Mouse (Mus musculus) telencephalon, adult 2 months (tissue): ENCODE data around the gene Fam241a.

ENCODE experiments used
- DNase-seq: peaks from one replicate; pipeline ENCODE4 v3.0.0-alpha.2; 2011; ENCODE audit warnings: low read depth, low spot score

The Fam241a gene

DNA sequence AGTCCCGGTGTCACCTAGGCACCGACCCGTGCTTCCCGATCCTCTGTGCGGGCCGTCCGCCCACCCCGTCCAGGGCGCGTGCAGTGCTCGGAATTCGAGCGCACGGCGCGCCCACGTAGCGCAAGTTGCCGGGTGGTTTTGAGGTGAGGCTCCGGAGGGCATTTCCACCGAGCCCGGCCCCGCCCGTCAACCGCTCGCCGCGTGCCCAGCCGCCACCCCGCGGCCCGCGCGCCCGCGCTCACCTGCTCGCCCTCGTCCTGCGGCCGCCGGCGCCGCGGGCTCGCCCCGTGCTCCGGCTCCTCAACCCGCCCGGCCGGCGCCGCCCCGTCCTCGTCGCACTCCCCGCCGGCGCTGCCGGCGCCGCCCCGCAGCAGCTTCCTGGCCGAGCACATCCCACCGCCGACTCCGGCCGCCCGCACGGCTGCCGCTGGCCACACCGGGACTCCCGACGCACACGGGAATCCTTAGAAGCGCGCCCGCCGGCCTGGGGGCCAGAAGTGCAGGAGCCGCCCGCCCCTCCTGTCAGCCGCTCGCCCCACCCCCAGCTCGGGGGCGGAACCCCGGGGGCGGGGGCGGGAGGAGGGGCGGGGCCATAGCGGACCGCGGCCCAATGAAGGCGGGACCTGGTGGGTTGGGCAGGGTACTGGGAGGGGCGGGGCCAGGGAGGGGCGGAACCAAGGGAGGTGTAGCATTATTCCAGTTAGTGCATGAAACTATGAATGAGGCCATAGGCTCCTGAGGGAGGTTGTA lies at the start of gene Fam241a:
Fam241a (minus strand) TSS at position 533 of the 750 bp plus-strand sequence.
- peak; percentile 38 for DNase-seq

DNA sequence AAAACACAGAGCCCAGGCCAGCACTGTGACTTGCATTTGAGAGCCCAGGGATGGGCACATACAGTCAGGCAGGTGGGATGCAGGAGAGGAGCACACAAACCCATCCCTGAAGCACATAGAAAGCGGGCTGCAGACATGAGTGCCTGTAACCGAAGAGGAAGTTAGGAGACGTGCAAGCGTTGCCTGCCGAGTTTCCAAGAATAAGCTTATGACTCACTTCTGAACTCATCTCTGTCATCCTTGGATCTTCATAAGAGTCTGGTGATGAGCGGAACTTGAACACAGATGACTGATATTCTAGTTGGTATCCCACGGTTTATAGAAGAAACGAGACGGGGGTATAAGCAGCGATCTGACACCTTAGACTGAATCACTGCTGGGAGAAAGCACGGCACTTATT lies 36.3 kb upstream of the Fam241a start:
- peak; percentile 36 for DNase-seq

DNA sequence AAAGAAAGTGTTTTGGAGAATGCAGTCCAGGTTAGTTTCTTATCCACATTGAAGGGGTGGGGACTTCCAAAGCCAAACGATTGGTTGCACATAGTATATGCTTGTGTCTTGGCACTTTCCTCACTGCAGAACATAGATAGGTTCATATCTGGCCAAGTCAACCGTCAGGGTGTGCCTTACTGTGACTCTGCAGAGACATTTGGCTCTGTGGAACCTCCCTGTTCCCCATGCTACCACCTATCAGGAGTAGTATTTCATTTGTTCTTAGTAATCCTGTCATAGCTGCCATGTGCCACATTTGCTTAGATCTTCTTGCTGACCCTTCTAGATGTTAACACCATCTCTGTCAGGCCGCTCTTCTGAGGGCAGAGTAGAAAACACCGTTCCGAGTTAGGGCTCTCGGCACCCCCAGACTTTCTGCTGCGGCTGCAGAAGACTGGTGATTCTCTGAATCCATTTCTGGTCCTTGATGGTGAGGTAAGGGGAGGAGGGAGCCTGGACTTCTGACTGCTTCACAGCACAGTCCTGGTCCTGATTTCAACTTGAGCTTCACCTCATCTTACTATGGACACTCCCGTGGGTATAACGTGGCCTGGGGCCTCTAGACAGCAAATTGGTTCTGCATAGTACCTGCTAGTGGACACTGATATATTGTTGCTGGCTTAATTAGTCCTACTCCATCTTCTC lies 34.3 kb upstream of the Fam241a start:
- DNase-seq = no peak

DNA sequence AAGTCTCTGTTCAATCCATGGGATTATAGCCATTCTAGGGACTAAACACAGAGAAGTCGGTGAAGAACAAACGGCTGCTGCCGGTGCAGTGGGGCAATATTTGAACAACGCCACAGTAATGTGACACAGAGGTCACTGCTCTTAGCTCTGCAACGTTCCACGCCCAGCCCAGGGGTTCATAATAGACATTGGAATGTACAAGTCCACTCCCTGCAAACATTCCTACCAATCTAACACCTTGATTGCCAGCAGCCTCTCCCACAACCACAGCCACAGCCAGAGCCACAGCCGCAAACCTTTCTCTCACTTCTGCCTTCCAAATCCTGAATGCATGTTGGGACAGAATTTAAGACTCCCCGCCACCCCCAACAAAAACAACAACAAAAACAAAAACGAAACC lies 33.8 kb upstream of the Fam241a start:
- no peak for DNase-seq

DNA sequence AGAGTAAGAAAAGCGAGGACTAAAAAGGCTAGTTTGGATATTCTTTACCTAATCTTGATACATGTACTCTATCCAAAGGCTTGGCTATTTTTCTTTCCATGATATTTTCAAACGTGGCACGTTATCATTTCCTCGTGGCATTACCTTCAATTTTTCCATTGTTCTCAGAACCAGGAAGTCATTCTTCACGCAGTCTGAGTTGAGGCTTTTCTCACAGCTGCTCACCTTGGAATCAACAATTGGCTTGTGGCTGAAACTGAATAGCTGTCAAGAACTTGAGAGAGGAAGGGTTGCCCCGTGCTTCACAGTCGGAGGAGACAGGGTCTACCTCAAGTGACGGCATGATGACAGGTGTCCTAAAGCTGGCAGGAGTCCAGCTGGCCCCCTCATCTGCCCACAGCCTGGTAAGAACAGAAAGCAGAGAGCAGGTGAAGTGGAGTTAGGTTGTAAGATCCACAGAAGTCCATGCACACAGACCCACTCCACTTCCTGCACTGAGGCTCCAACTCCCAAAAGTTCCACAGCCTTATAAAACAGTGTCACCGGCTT lies 30.6 kb upstream of the Fam241a start:
- no peak for DNase-seq

DNA sequence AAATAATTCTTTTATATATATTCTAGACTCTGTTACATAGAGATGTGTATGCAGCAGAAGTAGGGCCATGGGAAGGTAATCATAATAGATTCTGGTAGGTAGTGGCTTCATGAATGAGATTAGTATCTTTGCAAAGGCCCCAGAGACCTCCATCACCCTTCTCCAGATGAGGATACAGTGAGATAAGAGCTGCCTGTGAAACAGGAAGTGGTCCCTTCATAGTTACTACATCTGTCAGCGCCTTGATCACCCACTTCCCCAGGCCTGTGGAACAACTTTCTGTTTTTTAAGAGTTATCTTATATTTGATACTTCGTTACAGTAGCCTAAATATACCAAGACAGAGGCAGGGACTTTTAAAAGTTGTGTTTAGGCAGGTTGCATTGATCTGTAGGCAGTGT lies 28.3 kb upstream of the Fam241a start:
- no peak for DNase-seq

DNA sequence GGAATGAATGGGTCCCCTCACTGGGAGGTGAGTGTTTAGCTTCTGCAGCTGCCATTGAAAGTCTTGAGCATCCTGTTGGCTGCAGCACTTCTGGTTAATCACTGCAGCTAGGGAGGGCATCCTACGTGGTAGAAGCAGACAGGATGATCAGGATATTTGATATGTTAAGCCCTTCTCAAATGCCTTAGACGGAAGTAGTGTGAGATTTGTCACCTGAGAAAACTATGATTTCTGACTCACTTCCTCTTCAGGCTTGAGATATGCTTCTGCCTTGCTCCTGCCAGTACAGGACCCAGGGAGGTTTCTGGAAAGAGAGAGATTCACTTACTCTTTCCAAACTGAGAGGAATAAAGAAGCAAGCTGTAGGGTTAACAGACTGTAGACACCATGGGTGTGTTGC lies 27.1 kb upstream of the Fam241a start:
- DNase-seq = no peak

DNA sequence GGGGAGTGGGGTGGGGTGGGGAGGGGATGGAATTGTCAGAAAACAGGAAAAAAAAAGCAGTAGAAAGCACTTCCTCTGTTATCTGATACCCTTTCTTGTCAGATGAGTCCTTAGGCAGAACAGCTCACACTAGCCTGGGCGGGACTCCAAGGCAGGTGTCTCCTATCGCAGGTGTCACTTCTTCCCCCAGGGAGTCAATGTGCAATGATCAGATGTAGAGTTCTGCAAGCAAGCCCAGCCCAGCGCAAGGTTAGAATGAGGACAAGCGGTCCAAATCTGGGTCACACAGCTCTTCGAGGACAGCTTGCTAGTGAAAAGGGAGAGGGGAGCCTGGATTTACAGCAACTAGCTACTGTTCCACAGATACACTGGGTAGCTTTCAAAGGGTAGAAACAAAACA lies 26.0 kb upstream of the Fam241a start:
- no peak for DNase-seq

DNA sequence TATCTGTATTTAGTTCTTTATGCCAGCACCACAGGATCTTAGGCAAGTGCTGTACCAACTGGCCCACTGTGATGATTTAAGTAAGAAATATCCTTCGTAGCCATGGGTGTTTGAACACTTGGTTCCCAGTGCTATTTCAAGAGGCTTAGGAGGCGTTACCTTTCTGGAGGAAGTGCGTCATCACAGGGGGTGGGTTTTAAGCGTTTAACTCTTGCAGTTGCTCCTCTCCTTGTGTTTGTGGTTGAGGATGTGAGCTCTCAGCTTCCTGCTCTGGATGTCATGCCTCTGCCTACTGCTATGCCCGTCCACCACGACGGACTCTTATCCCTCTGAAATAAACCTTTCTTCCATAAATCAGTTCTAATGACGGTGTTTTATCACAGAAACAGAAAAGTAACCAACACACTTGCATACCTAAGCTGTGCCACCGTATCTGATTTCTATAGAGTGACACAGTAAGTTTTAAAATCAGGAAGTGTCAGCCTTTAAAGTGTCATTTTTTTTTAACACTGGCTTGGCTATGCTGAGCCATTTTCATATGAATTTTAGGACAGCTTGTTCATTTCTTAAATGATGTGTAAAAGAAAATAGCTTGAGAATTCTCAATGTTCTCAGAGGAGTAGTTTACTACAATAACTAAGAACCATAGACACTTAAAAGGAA lies 22.0 kb upstream of the Fam241a start:
- no peak for DNase-seq

DNA sequence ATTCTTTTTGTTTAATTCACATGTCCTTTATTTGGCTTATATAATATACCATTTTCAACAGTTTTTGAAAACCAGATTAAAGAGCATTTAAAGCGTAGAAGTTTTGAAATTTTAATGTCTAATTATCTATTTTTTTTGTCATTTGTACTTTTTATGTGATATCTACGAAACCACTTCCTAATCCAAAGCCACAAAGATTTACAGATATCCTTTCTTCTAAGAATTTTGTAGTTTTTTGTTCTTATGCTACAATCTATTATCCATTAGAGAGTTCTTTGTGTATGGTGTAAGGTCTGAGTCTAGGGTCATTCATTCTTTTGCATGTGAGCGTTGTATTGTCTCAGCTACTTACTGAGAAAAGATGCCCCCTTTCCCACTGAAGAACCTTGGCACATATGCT lies 21.4 kb upstream of the Fam241a start:
- DNase-seq = no peak

DNA sequence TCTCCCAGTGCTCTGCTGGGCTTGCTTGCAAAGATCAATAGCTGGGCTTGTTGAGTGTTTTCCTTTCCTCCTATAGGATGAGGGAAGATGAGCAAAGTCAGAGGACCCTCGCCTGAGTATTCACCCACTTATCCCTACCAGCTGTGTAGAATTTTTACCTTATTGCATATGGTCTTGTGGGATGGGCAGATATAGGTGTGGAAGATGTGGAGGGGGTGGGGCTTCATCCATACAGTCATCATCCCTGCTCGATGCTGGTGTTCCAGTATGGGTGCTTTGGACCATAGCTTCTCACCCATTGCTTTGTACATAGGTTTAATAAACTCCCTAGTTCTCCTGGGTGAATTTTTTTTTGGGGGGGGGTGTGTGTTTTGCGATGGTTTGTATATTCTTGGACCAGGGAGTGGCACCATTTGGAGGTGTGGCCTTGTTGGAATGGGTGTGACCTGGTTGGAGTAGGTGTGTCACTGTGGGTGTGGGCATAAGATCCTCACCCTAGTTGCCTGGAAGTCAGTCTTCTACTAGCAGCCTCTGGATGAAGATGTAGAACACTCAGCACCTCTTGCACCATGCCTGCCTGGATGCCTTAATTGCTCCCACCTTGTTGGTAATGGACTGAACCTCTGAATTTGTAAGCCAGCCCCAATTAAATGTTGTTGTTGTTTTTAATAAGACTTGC lies 19.7 kb upstream of the Fam241a start:
- DNase-seq = no peak

DNA sequence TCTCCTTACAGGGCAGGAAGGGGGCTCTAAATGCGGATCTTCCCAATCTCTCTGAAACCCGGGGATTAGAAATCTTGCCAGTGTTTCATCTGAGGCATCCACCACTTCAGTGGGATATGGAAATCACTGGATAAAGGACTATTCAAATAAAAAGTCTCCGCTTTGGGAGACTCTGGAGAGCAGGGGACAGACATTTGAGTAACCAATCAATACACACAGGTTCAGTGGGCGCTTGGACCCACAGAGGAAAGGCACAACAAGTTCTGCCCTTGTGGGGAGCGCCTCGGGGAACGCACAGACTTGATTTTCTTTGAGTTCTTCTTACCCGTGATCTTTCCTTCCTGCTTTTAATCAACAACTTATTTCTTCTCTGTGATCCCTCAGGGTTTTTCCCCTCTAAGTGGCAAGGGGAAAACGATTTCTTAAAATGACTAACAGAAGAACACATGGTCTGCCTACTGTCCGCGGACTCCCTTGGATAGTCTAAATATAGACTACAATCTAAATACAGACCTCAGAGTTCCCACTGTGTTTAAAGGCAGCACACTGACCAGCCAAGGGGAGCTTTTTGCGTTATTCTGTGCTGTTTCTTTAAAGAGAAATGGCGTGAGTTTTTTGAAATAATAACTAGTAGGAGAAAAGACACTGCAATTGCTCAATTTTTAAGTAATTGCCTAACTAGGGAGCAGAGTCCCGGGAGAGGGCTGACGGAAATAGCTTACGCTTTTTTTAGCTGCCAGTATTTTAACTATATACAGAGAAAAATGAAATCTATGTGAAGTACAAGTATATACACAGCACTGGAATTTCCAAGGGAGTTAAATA lies 18.0 kb upstream of the Fam241a start:
- no peak for DNase-seq

DNA sequence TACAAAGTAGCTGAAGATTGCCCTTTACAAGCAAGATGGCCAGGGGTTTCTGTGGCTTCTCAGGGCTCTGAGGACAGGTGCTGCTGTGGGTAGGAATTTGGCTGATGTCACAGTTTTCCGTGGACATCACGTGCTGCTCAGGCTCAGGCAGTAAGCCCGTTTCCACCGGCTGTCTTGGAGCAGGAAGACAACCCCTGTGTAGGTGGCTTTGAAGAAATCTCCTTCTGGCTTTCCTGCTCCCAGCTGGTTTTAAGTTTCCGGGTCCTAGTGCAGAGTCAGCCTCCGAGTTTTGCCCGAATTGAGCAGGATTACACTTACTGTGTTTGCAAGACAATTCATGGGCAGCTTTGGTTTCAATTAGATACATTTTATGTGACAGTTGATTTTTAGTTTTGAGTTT lies 13.8 kb upstream of the Fam241a start:
- peak; percentile 50 for DNase-seq

DNA sequence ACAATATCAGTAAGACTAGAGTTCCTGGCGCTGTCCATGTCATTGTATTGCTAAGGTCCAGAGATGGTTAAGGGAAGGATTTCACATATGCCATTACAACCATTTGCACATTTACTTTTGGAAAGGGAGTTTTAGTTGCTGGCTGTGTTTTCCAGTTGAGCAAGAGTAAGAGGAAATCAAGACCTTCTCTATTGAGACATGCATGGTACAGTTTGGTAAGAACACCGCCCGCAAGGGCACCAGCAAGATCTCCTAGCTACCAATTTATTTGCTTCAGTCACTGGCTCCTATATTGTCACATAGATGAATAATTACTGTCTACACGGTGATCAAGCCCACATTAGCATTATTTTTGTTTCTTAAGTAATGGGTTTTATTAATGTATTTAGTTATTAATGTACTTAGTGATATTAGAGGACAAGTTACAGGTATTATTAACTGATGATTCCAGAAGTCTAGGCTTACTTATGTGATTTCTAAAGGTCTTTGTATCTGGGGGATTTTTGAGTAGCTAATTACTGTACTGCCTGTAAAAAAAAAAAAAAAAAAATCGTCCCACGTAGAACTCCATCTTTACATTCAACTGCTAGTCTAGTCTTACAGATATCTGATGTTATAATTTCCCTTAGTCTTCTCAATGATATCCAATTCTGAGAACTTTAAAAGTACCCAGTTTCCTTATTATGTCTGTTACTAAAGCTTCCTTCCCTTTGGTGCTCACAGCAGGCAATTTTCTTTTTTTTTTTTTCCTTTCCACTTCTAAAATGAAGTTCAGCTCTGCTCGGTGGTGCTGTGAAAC lies 944 bp downstream of the Fam241a start:
- DNase-seq = no peak

DNA sequence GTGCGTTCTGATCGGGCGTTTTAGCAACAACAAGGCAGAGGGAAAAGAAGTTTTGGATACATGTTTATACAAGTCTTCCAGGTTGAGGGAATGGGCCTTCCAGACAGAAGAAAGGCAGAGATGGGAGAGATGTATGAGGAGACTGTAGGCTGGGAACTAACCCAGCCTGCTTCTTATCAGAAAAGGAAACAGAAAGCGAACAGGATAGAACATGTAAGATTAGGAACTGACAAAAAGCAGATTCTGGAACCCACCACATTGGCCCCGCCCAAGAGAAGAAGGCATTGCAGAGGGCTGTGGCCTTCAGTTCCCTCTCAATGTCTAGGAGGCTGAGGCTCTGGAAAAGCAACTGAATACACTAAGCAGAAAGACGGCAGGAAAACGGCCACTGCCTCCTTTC lies 2.2 kb downstream of the Fam241a start:
- DNase-seq = no peak

DNA sequence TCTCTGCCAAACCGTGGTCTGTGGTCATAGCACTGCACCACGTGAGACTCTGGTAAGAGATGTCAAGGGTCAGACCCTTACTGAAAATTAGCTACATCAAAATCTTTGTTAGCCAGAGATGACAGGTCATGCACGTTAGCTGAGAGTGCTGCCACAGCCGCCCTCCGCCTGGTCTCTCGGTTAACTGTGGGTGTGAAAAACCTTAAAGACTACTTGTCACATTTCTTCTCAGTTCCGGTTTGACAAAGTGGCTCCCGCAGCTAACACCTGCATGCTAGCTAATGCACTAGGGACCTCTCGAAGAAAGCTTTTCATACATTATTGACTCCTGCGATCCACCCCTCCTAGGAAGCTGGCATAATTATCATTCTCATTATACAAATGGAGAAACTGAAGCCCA lies 4.2 kb downstream of the Fam241a start:
- no peak for DNase-seq

DNA sequence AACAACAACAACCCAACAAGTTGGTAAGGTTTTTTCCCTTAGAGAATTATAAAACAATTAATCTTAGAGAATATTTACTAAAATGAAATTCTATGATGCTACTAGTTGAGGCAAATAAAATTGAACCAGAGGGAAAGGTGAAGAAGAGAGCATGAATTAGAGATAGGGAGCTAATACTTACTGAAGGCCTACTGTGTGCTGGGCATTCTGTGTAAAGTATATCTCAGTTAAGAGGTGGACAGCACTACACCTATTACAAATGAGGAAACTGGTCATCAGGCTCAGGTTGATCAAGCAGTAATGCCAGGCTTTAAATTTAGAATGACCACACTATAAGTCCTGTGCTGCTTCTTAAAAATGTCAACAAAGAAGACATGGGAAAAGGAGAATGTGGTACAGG lies 6.1 kb downstream of the Fam241a start:
- no peak for DNase-seq

DNA sequence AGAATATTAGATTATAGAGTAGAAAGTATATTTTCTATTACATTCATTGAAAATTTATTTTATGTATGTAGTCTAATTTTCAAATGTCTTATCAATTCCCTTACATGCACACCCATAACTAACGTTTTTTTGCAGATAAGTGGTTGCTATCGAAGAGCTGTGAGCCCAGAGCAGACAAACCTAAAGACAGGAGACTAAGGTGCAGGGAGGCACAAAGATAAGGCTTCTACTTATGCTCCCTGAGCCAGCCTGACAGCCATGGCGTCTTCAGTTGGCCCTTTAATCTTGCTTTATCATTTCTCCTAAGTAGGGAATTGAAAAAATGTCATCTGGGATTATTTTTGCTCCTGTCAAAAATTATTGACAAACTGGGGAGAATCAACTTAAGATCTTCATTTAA lies 6.6 kb downstream of the Fam241a start:
- DNase-seq = no peak

DNA sequence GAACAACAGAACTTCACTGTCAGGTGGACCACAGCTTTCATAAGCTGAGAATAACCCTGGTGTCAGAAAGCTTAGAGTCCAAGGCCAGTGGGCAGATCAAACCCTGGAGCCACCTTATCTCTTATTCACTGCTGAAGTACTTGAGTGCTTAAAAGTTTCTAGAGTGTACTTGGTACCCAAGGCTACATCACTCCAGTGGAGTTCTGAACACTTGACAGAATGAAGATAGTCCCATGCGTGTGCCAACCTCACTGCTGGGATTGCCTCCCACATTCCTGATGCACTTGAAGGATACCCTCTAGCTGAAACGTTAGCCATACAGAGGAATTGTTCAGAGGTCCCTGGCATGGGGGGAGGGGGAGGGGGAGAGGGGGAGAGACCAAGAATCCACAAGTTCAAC lies 14.4 kb downstream of the Fam241a start:
- DNase-seq = no peak

DNA sequence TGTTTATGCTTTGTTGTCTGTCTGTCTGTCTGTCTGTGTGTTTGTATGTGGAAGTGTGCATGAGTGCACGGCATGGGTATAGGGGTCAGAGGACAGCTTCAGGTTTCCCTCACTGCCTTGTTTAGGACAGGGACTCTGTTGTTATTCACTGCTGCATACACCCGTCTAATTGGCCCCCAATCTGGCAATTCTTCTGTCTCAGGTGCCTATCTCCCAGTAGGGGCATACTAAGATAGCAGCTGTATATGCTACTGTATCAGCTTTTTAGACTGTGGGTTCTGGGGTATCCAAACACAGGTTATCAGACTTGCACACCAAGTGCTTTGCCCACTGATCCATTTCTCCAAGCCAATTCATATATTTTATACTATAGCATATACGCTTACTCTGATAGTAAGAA lies 16.2 kb downstream of the Fam241a start:
- DNase-seq = no peak
